Mouse (Mus musculus) kidney, adult 18-20 months (tissue): ENCODE data around the gene Amotl1.
A peak's percentile ranks its signal among the peaks of the same experiment; 100 is the strongest.

Experiments used
- DNase-seq: peaks from one replicate; pipeline ENCODE4 v3.0.0; 2021

Gene Amotl1

GRCm38 (mm10) chr9:14636244-14636643 is 8.6 kb downstream of the Amotl1 start:
- DNase-seq, result no peak

GRCm38 (mm10) chr9:14635551-14635950 is 9.3 kb downstream of the Amotl1 start:
- DNase-seq, result no peak

GRCm38 (mm10) chr9:14634155-14634554 is 10.7 kb downstream of the Amotl1 start:
- no peak for DNase-seq

- DNase-seq, result no peak
These were observed 12.3 kb downstream of the Amotl1 start for GRCm38 (mm10) chr9:14632365-14633163.

GRCm38 (mm10) chr9:14631729-14632128 is 13.1 kb downstream of the Amotl1 start:
- DNase-seq, result no peak

GRCm38 (mm10) chr9:14627525-14627924 is 17.3 kb downstream of the Amotl1 start:
- DNase-seq, result no peak

GRCm38 (mm10) chr9:14625961-14626360 is 18.9 kb downstream of the Amotl1 start:
- DNase-seq, result no peak

- peak; percentile 55 for DNase-seq
These were observed 19.8 kb downstream of the Amotl1 start for GRCm38 (mm10) chr9:14625024-14625423.

- no peak for DNase-seq
These were observed 20.9 kb downstream of the Amotl1 start for GRCm38 (mm10) chr9:14623928-14624327.

GRCm38 (mm10) chr9:14623250-14623649 is 21.6 kb downstream of the Amotl1 start:
- no peak for DNase-seq

GRCm38 (mm10) chr9:14622848-14623247 is 22.0 kb downstream of the Amotl1 start:
- no peak for DNase-seq

GRCm38 (mm10) chr9:14620107-14620506 is 24.7 kb downstream of the Amotl1 start:
- no peak for DNase-seq

- DNase-seq, result peak; percentile 46
These were observed 29.6 kb downstream of the Amotl1 start for GRCm38 (mm10) chr9:14614931-14615880.

GRCm38 (mm10) chr9:14614205-14614930 is 30.5 kb downstream of the Amotl1 start:
- DNase-seq, result peak; percentile 46

GRCm38 (mm10) chr9:14613308-14614204 is 31.3 kb downstream of the Amotl1 start:
- peak; percentile 9 for DNase-seq

- DNase-seq, result no peak
These were observed 32.3 kb downstream of the Amotl1 start for GRCm38 (mm10) chr9:14612588-14612987.

- peak; percentile 33 for DNase-seq
These were observed 36.3 kb downstream of the Amotl1 start for GRCm38 (mm10) chr9:14608521-14608920.

- no peak for DNase-seq
These were observed 37.4 kb downstream of the Amotl1 start for GRCm38 (mm10) chr9:14607464-14607863.

- no peak for DNase-seq
These were observed 38.9 kb downstream of the Amotl1 start for GRCm38 (mm10) chr9:14605992-14606391.

GRCm38 (mm10) chr9:14604363-14604762 is 40.5 kb downstream of the Amotl1 start:
- DNase-seq, result no peak

GRCm38 (mm10) chr9:14603475-14603874 is 41.4 kb downstream of the Amotl1 start:
- no peak for DNase-seq

- DNase-seq, result no peak
These were observed 45.1 kb downstream of the Amotl1 start for GRCm38 (mm10) chr9:14599799-14600198.
